Mouse (Mus musculus) brain, adult 2 months (tissue): ENCODE results near the gene Adgrb2.
A peak's percentile ranks its signal among the peaks of the same experiment; 100 is the strongest.

Experiments used
- DNase-seq: peaks from one replicate; pipeline ENCODE4 v3.0.0; 2011; ENCODE audit warnings: low read depth, low spot score

Gene Adgrb2

GRCm38 (mm10) chr4:130031146-130031545, 46.5 kb downstream of the Adgrb2 start:
- no peak for DNase-seq

GRCm38 (mm10) chr4:130033496-130033895, 48.8 kb downstream of the Adgrb2 start:
- DNase-seq: no peak

- peak; percentile 63 for DNase-seq
Measured at GRCm38 (mm10) chr4:130036112-130036511, 51.4 kb downstream of the Adgrb2 start.

- peak; percentile 87 for DNase-seq
Measured at GRCm38 (mm10) chr4:130036573-130037401, 52.1 kb downstream of the Adgrb2 start.

GRCm38 (mm10) chr4:130039351-130039750, 54.7 kb downstream of the Adgrb2 start:
- peak; percentile 47 for DNase-seq

GRCm38 (mm10) chr4:130041076-130041475, 56.4 kb downstream of the Adgrb2 start:
- no peak for DNase-seq

- DNase-seq: no peak
Measured at GRCm38 (mm10) chr4:130044211-130044610, 59.5 kb downstream of the Adgrb2 start.

- DNase-seq: no peak
Measured at GRCm38 (mm10) chr4:130045609-130046008, 60.9 kb downstream of the Adgrb2 start.

- peak; percentile 67 for DNase-seq
Measured at GRCm38 (mm10) chr4:130047331-130048202, 62.9 kb downstream of the Adgrb2 start, which contains the start of gene Col16a1. Gene Col16a1 (plus strand): TSS chr4:130047840.

GRCm38 (mm10) chr4:130048203-130048479, 63.5 kb downstream of the Adgrb2 start:
- DNase-seq: no peak

- DNase-seq: peak; percentile 73
Measured at GRCm38 (mm10) chr4:130050056-130050824, 65.6 kb downstream of the Adgrb2 start.

- no peak for DNase-seq
Measured at GRCm38 (mm10) chr4:130052283-130052682, 67.6 kb downstream of the Adgrb2 start.

GRCm38 (mm10) chr4:130053111-130053510, 68.4 kb downstream of the Adgrb2 start:
- DNase-seq: peak; percentile 59

- DNase-seq: peak; percentile 75
Measured at GRCm38 (mm10) chr4:130054727-130055126, 70.1 kb downstream of the Adgrb2 start.

- DNase-seq: no peak
Measured at GRCm38 (mm10) chr4:130055160-130056010, 70.7 kb downstream of the Adgrb2 start.

- no peak for DNase-seq
Measured at GRCm38 (mm10) chr4:130056011-130056322, 71.3 kb downstream of the Adgrb2 start.

- DNase-seq: no peak
Measured at GRCm38 (mm10) chr4:130056471-130056870, 71.8 kb downstream of the Adgrb2 start.

- peak; percentile 46 for DNase-seq
Measured at GRCm38 (mm10) chr4:130060937-130061336, 76.3 kb downstream of the Adgrb2 start.

- DNase-seq: peak; percentile 35
Measured at GRCm38 (mm10) chr4:130063191-130063590, 78.5 kb downstream of the Adgrb2 start.

- DNase-seq: peak; percentile 43
Measured at GRCm38 (mm10) chr4:130066816-130067215, 82.1 kb downstream of the Adgrb2 start.

GRCm38 (mm10) chr4:130070523-130070922, 85.9 kb downstream of the Adgrb2 start:
- DNase-seq: no peak
